Mouse (Mus musculus): ENCODE data around the gene Meiob.

The Meiob gene

GRCm38 (mm10) chr17:24819469-24819868, 15.4 kb downstream of the Meiob start:
- CTCF ChIA-PET, result no interaction called here

GRCm38 (mm10) chr17:24821351-24822280, 17.5 kb downstream of the Meiob start:
- CTCF ChIA-PET, result no interaction called here

- CTCF ChIA-PET, result interaction anchor here (0.6 kb wide), 1 partner anchor 129 kb away, joined by 4 read pairs; no protein-coding TSS in a partner anchor
These were observed 35.8 kb downstream of the Meiob start, which contains the start of gene Hagh for GRCm38 (mm10) chr17:24839842-24840241. Hagh (plus strand) TSS chr17:24840143.

- CTCF ChIA-PET, result interaction anchor here (0.6 kb wide), 1 partner anchor 381 kb away, joined by 3 read pairs; no protein-coding TSS in a partner anchor
These were observed 36.3 kb downstream of the Meiob start for GRCm38 (mm10) chr17:24840341-24840740.

- CTCF ChIA-PET, result interaction anchor here (0.6 kb wide), 1 partner anchor 382 kb away, joined by 3 read pairs; no protein-coding TSS in a partner anchor
These were observed 37.0 kb downstream of the Meiob start for GRCm38 (mm10) chr17:24841133-24841532.

- CTCF ChIA-PET, result no interaction called here
These were observed 38.5 kb downstream of the Meiob start for GRCm38 (mm10) chr17:24842631-24843030.

GRCm38 (mm10) chr17:24844525-24844924, 40.4 kb downstream of the Meiob start:
- CTCF ChIA-PET, result no interaction called here

GRCm38 (mm10) chr17:24847386-24847785, 43.3 kb downstream of the Meiob start:
- CTCF ChIA-PET, result no interaction called here

- CTCF ChIA-PET, result interaction anchor here (0.7 kb wide), 1 partner anchor 384 kb away, joined by 3 read pairs; no protein-coding TSS in a partner anchor
These were observed 44.5 kb downstream of the Meiob start for GRCm38 (mm10) chr17:24848600-24849031.

GRCm38 (mm10) chr17:24849733-24850064, 45.6 kb downstream of the Meiob start:
- CTCF ChIA-PET, result no interaction called here

- CTCF ChIA-PET, result interaction anchor here (1.1 kb wide), 1 partner anchor 32 kb away, joined by 4 read pairs; no protein-coding TSS in a partner anchor
These were observed 46.1 kb downstream of the Meiob start, which contains the start of gene Fahd1 for GRCm38 (mm10) chr17:24850065-24850772. Fahd1 (minus strand) TSS chr17:24850364.

GRCm38 (mm10) chr17:24850773-24851127, 46.7 kb downstream of the Meiob start:
- CTCF ChIA-PET, result interaction anchor here (1.1 kb wide), 1 partner anchor 31 kb away, joined by 4 read pairs; no protein-coding TSS in a partner anchor

- CTCF ChIA-PET, result interaction anchor here (1.1 kb wide), 1 partner anchor 31 kb away, joined by 4 read pairs; no protein-coding TSS in a partner anchor
These were observed 47.5 kb downstream of the Meiob start for GRCm38 (mm10) chr17:24851381-24852125.

GRCm38 (mm10) chr17:24855838-24856464, 51.9 kb downstream of the Meiob start:
- CTCF ChIA-PET, result no interaction called here

- CTCF ChIA-PET, result no interaction called here
These were observed 52.5 kb downstream of the Meiob start for GRCm38 (mm10) chr17:24856589-24856988.

- CTCF ChIA-PET, result no interaction called here
These were observed 53.9 kb downstream of the Meiob start for GRCm38 (mm10) chr17:24857831-24858470.

GRCm38 (mm10) chr17:24858967-24859366, 54.9 kb downstream of the Meiob start:
- CTCF ChIA-PET, result no interaction called here

GRCm38 (mm10) chr17:24860076-24860475, 56.0 kb downstream of the Meiob start:
- CTCF ChIA-PET, result no interaction called here

GRCm38 (mm10) chr17:24861785-24862184, 57.7 kb downstream of the Meiob start:
- CTCF ChIA-PET, result no interaction called here

GRCm38 (mm10) chr17:24865776-24866175, 61.7 kb downstream of the Meiob start, which contains the start of gene Igfals:
Igfals (plus strand) TSS chr17:24865997.
- CTCF ChIA-PET, result no interaction called here

GRCm38 (mm10) chr17:24867914-24868313, 63.8 kb downstream of the Meiob start:
- CTCF ChIA-PET, result no interaction called here
